Mouse (Mus musculus) lung, postnatal 36 days (tissue): ENCODE data around the gene Amotl1.
"Not testable (repeated sequence)": the region's sequence is repeated elsewhere in the genome, so short reads cannot be mapped to it uniquely, and the experiment has no call there.

Source experiments
- DNase-seq: peaks from one replicate; pipeline ENCODE4 v3.0.0; 2022; ENCODE audit warnings: mixed read lengths

Amotl1 gene

DNA sequence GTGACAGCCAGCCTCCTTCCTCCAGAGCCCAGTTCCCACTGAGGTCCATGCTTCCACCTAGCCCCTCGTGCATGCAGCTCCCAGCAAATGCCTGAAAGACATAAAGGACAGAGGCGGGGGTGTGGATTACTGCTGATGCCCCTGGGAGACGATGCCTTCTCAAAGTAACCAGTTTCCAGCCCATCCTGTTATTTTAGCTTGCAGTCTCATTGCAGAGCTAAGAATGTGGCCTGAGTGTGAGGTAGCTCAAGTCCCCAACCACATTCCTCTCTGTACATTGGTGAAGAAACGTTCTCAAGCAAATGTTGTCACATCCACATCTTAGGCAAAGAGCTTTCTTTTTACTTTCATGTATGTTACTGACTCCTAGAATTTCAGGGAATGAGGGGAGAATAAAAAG is at the start of gene Amotl1:
Gene Amotl1, minus strand, starts transcription at position 101 of the 400 bp plus-strand sequence.
- no peak for DNase-seq

DNA sequence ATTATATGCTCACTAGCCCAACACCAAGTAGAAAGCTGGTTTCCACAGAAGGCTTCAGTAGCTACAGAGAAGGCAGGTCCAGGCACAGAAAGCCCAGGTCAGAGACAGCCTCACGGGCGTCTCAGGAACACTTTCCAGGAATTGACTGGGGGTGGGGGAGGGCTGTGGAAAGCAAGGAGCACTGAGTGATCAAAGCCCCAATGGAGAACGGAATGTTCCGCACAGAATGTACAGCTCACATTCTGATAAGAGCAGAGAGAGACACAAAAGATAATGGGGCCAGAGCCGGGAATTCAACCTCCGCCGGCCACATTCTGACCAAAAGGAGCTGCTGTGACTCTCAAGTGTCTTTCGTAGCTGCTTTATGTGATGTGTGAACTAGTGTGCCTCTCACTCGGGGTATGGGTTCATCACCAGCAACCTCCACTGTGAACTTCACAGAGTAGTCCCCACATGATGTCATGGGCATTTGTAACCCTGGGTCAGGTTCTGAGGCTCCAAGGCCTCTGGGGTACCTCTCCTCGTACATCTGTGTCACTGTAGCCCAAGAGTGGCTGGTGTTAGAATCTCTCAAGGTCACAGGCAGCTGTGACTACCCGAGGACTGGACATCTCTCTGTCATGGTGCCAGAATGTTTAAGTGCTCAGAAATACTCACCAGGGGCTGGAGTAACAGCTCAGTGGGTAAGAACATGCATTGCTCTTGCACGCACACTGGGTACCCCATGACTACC is 44.7 kb upstream of the Amotl1 start:
- no peak for DNase-seq

DNA sequence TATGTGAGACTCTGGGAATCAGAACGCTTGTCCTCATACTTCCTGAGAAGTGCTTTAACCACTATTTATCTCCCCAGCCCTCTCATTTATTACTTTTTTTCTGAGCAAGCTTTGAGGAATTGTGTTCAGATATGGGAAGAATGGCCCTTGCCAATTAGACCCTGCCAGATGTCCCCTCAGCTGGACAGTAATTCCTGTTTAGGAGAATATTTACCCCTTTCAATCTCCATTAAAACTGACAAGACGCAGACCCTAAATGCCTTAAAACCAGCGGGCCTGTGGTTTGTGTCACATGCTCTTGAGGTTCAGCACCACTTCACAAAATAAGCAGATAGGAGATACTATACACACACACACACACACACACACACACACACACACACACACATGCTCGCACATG is 39.5 kb upstream of the Amotl1 start:
- DNase-seq: no peak

DNA sequence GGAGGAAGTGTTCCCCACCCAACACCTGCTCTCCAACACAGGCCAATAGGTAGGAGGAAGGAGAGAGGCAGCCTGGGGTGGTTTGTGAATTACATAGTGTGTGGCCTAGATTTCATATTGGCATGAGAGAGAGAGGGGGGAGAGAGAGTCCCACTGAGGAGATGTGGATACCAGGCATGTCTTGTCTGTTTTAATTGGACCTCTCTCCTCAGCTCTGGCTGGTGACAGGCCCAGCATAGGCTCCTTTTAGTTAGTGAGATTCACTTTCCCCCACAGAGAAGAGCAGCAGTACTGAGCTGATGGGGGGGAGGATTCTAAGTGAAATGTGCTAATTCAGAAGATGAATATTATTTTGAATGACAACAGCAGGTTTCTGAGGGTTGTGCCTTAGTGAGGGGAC is 37.9 kb upstream of the Amotl1 start:
- no peak for DNase-seq

DNA sequence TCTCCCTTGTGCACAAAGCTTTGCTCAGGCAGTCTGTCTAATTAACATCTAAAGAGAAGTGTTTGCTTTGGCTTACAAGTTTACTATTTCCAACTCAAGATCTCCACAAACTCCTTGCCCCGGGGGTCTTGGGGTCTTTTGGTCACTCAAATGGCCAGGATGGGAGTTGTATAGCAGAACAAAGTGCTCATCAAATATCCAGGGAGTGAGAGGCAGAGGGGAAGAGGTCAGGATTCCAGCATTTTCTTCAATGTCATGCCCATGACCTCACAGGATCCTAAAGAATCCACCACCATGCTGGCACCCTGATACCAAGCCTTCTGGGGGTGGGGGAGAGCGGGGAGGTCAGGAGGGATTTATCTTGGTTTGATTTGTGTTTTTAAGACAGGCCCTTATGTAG is 35.7 kb upstream of the Amotl1 start:
- no peak for DNase-seq

DNA sequence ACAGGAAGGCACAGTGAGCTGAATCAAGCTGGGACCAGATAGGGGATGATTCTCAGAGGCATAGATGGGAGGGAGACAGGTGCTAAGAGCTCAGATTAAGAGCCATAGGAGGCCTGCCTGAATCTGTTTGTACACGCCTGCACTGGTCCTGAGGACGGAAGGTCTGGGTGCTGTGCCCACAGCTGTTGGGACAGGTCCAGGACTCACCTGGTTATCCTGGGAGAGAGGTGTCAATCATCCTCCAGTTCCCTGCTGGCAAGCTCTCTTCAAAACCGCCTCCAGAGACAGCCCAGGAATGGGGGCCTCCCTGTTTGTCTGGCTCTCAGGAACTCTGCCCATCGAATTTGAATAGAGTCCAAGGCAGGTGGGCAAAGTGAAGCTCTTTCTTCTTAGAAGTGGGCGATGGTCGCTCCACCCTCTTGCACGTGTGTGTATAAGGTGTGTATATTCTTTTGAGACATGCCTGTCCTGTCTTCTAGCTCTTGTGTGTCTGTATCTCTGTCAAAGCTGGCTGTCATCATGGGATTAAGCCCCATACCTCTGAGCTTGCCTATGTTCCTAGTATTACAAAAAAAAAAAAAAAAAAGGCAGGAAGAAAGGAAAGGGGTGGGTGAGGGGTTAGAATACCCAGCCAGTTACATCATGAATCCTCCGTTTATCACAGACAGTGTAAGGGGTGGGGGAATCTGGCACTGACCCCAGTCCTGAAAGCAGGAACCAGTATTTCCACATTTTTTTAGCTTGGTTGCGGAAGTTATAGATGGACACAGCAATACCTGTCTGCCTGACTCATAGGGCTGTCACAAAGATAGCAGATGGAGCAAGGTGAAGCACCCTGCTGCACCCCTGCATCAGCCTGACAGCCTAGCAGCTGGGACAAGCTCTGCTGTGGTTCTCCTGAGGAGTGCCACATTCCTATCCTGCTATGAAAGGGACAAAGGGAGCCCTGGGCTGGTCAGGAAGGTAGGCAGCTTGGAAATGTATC is 31.1 kb upstream of the Amotl1 start:
- peak; percentile 15 for DNase-seq

DNA sequence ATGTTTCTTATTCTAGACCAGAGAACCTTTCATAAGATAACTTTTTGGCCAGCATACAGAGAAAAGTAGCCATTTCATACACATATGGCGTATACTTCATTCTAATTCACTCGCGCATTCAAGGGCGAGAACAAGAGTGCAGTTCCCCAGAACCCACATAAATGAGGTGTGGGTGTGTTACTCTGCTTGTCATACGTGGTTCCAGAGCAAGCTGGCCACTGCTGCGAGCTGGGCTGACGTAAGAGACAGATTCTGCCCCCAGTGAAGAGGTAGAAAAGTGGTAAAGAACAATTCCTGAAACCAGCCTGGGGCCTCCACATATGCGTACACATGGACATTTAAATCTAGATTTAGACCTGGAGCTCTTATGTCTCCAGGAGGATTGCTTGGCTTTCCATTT is 29.6 kb upstream of the Amotl1 start:
- no peak for DNase-seq

DNA sequence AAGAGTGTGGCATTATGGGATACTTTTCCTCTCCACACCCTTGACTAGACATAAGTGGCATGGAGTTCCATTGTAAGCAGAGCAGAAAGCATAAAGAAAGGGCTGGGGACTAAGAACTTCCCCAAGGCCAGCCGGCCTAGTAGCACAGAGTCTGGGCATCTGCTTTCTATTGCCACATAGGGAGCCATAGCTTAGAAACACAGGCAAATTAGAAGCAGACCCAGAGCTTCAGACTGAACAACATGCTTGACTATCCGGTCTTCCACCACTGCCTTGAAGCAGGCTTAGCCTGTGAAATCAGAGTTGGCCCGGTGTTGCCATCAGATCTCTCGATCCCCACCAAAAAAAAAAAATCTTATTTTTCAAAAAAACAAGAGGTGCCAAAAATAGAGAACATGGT is 28.3 kb upstream of the Amotl1 start:
- no peak for DNase-seq

DNA sequence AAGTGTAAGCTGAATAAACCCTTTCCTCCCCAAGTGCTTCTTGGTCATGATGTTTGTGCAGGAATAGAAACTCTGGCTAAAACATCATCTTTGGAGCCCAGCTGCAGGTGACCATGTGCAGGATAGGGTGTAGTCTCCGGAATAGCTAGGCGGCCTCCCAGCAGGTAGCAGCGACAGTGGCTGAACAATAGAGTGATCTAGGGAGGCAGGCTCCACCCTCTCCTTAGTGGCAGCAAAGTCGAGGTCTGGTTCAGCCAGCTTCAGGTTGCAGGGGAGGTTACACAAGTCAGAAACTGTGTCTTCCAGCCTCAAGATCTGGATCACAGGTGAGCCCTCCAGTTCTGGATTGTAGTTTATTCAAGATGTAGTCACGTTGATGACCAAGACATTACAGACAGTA is 27.1 kb upstream of the Amotl1 start:
- DNase-seq: not testable (repeated sequence)

DNA sequence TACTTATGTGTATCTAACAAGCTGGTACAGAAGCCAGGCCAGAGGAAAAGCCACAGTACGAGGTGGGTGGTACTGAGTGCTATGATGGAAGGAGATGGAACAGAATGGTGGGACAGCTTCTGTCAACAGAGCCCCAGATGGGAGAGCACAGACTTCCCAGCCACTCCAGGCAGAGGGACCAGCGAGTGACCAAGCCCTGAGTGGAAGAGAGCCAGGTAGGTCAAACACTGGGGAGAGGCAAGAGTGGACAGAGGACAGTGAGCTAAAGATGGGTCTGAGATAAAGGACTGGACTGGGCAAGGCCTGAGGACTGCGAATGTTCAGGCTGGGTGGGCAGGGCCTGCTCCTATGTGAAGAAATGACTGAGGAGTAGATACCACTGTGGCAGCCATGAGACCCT is 23.5 kb upstream of the Amotl1 start:
- no peak for DNase-seq

DNA sequence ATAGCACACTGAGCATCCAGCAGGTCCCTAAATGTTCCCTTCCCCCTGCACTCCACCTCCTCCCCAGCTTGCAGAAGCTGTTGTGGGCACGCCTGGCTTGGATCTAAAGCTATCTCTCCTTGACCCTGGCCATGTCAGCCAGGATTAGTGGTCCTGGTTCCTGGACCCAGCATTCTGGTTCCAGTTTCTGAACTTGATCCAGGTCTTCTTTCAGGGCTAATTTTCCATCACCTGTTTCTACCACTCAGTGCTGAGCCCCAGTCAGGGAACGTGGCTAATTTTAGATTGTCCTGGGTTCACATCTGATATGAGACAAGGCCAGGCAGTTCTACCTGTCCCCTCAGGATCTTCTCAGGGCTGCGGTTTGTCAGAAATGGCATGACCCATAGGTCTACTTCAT is 21.2 kb upstream of the Amotl1 start:
- no peak for DNase-seq

DNA sequence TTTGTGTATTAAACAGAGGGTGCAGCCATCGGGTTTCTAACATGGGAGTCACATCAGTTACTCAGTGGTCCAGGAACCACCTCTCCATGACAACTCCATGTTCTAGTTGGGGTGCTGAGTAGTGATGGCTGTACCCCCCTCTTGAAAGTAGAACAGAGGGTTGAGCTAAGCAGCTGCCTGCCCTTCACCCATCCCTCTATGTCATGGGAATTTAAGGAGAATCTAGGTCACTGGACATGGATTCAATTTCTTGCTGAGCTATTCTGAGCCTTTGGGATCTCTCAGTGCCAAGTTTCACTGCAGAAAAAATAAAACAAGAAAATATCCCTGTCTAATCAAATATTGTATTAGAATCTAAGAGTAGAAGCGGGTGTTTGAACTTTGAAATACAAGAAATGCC is 18.7 kb upstream of the Amotl1 start:
- no peak for DNase-seq

DNA sequence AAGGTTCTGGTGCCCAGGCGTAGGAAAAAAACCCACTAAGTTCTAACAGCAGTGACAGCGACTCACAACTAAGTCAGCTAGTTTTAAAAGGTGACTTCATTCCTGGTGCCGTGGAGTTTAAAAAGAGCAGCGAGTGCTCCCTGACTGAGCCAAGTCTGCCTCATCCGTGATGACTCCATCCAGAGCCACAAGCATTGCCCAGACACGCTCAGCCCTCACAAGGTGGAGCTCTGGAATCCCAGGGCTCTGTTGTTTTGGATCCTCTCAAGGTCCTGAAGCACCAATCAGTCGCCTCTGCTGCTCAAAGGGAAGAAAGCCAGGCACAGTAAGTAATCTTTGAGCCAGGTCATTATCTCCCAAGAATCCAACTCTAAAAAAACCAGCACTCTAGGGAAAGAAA is 18.0 kb upstream of the Amotl1 start:
- DNase-seq: no peak

DNA sequence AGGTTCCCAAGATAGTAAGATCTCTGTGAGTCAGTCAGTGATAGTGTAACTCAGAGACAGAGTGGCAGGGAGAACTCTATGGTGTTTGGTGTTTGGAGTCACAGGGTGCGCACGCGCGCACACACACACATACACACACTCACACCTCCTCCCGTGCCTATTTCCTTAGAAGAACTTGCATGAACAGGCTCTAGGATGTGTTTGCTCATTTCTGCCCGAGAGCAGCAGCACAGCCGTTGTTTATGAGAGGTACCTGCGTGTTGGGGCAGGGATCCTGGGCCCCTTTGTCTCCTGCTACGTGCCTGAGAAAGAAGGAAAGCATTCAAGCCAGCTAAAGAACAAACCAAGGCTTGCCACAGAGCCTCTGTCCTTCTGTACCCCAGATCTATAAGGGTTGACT is 17.3 kb upstream of the Amotl1 start:
- no peak for DNase-seq

DNA sequence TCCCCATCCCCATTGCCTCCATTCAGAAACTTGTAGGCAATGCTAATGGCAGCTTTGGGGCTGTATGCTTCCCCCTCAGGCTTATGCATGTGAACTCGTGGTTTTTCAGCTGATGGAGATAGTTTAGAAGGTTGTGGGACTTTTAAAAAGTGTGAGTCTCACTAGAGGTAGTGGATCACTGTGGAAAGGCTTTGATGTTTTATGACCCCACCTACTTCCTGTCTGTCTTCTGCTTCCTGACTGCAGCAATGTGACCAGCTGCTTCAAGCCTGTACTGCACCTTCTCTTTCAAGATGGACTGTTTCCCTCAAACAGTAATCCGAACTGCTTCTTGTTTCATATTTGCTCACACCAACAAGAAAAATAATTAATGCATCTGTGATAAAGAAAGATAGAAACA is 13.1 kb upstream of the Amotl1 start:
- no peak for DNase-seq

DNA sequence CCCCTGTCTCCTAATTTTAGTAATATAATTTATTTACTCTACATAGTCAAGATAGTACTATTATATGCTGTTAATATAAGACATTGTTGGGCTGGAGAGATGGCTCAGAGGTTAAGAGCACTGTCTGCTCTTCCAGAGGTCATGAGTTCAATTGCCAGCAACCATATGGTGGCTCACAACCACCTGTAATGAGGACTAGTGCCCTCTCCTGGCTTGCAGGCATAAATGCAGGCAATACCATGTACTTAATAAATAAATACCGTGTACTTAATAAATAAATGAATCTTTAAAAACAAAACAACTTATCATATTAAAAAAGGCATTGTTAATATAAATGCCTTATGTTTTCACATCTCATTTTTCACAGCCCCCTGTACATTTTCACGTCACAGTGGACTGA is 9.2 kb upstream of the Amotl1 start:
- no peak for DNase-seq

DNA sequence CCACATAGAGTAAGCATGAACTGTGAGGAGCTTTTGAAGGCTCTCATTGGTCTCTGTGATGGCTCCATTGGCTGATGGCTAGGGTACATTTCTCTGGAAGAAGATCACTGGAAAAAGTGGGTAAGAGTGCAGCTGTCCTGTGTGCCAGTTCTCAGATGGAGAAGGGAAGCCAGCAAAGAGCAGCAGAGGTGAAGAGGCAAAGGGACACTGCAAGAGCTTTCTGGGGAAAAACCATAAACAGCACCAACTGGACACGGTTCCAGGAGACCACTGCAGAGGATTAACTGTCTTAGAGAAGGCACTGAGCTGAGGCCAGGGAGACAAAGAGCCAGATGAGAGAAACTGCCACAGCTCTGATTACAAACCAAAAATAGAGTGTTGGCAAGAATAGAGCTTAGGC is 7.9 kb upstream of the Amotl1 start:
- no peak for DNase-seq

DNA sequence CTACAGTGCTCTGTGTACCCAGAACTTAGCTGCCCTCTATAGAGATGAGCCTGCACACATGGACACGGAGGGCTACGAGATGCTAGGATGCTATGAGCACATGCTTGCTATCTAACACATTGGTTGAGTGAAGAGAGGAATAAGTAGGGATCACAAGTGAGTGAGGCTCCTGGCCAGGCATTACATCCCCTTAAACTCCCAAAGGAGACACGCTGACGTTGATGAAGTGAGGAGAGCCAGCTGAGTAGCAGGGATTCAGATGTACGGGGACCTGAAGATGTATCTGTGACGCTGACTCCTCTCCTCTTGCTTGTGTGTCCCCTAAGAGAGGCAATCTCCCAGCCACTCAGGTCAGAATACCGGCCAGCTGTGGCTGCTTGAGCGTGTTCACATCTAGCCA is 3.0 kb upstream of the Amotl1 start:
- no peak for DNase-seq

DNA sequence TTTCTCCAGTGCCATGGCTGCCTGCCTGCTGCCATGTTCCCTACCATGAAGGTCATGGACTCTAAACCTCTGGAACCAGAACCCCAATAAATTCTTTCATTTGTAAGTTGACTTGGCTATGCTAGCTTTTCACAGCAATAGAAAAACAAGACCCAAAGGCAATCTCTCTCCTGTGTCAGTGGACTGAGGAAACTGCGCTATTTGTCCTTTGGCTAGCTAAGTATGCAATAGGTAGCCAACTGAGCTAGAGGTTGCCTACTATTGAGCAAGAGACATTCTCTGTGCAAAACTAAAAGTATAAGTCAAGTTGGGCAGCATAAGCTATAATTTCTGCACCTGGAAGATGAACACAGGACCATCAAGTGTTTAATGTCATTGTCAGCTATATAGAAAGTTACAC is 1.8 kb upstream of the Amotl1 start:
- DNase-seq: no peak

DNA sequence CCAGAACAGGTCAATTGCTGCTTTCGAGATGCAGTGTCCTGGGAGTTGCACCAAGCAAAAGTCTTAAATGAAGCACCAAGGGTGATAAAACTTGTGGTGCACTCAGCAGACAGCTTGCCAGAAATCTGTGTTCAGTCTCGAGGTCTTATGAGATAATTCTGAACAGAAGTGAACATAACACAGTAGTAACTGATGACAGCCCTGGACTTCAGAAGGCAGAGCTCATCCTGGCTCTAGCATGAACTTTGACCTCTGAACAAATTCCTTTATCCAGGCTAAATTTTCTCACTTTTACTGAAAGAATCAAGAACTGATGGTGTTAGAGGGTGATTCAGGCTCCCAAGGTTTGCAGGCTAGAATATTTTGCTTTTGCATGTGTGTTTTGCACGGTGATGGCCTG is 1.2 kb upstream of the Amotl1 start:
- DNase-seq: no peak

DNA sequence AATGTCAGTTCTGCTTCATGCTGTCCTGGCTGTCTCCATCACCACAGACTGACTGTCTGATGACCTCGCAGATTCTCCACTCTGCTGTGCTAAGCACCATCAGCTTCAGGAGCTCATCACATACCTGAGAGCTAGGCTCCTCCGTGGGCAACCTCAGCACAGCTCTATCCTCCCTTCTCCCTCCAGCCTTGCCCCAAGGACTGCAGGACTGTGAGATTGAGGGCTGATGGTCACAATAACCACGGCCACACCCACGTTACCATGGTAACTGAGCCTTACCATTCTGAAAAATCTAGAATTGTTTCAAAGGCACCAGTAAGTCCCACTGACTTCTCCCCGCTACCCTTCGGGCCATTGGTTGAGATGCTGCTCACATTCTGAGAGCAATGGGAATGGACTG is 1.5 kb downstream of the Amotl1 start:
- no peak for DNase-seq

DNA sequence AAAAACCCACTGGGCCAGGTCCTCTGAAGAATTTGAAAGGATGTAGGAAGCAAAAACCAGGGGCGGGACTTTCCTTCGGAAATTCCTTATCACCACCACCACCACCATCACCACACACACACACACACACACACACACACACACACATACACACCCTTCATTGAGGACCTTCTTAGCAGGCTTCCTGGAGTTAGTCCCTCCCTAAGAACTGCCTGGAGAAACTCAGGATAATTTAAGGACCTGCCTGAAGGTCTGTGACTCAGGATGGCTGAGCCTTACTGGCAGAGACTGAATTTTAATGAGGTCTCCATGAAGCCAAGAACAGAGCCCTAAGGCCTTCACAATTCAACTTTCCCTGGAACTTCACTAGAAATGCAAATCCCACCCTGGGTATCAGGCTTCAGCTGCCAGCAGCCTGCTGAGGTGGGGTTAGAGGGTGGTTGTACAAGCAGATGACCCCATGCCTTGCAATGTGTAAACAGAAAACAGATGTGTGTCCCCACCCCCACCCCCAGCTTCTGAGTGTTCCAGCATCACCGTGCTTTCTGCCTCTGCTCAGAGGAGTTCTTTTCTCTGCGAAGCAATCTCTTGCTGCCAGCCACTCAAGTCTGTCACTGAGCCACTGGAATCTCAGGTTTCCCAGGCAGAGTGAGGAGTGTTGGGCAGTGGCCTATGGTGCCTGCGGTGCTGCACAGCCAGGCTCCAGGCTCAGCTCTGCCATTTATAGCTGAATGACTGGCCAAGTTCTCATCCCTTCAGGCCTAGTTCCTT is 2.4 kb downstream of the Amotl1 start:
- peak; percentile 65 for DNase-seq

DNA sequence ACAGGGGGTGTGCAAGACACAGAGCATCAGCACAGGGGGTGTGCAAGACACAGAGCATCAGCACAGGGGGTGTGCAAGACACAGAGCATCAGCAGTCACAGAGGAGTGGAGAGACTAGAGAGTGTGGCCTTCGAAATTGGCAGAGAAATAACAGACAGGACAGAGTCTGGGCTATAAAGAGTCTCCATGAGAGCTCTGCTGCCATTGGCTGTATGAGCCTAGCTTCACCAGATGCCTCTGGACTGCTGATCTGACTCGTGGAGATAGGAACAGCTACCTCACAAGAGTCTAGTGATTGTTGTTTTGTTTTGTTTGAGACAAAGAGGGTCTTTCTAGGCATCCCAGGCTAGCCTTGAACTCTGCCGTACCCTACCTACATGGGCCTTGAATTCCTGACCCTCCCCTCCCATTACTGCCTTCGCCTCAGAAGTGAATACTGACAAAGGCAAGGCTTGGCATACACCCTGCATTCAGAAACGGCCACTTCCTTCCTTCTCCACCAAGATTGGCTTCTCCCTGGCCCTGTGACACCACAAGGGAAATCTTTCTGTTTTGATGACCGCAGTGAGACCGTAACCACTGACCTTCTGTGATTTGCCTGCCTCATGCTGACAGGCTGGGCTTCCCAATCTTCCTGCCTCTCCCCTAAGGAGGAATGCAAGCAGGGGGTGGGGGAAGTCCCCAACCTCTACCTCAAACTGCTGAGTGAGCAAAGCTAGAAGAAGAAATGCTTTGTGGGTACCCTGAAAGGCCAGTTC is 3.4 kb downstream of the Amotl1 start:
- DNase-seq: peak; percentile 72
